Mouse (Mus musculus): ENCODE data around the gene Prnp. TPM values are rescaled to one million over a fixed set of nuclear protein-coding genes. Genes with fewer than 3 reads are reported as not detected.

The Prnp gene
- total and polyA plus RNA-seq, 2 experiments from 2014 or later: 90.6 to 139 TPM

GRCm38 (mm10) chr2:131941501-131941900 lies 31.8 kb downstream of the Prnp start:
- H3K4me1 ChIP-seq (ENCODE audit: control insufficient read depth, insufficient read depth): no peaks in the 10 kb centered on the region
- no peak; the same call in 1 of the 2 replicates for ATAC-seq (ENCODE audit: insufficient read depth, low read depth)
- H3K27me3 ChIP-seq (ENCODE audit: control insufficient read depth, insufficient read depth, low read length): no peaks in the 10 kb centered on the region
- TF ChIP-seq EP300 (IDR thresholded peaks at IDR 0.05; ENCODE audit: low read depth) (no peak), CTCF (IDR thresholded peaks at IDR 0.05; ENCODE audit: low read depth) (no peak)
- H3K9me3 ChIP-seq (replicated peaks; ENCODE audit: control insufficient read depth, low read length): no peaks in the 10 kb centered on the region
- peaks cover 16% of the 10 kb centered on the region for H3K36me3 ChIP-seq (replicated peaks; ENCODE audit: control insufficient read depth, insufficient read depth, low read length)
- no peak overlapping the region for H3K9ac ChIP-seq (replicated peaks; ENCODE audit: low read depth, low read length)
- no peak overlapping the region for H3K4me3 ChIP-seq (ENCODE audit: low read depth, low read length)
- DNase-seq (ENCODE audit: low spot score): no peak
- WGBS: 83% methylated on average over 6 of the region's 6 CpGs
- H3K4me2 ChIP-seq (ENCODE audit: low read depth, low read length): no peak overlapping the region
- H3K27ac ChIP-seq (ENCODE audit: low read depth): no peak overlapping the region

GRCm38 (mm10) chr2:131944370-131944769 lies 34.6 kb downstream of the Prnp start:
- H3K4me2 ChIP-seq (ENCODE audit: low read depth, low read length): no peak overlapping the region
- H3K4me1 ChIP-seq (ENCODE audit: control insufficient read depth, insufficient read depth): no peaks in the 10 kb centered on the region
- WGBS: 47% methylated on average over 1 of the region's 1 CpGs
- no peaks in the 10 kb centered on the region for H3K27me3 ChIP-seq (ENCODE audit: control insufficient read depth, insufficient read depth, low read length)
- H3K9me3 ChIP-seq (replicated peaks; ENCODE audit: control insufficient read depth, low read length): no peaks in the 10 kb centered on the region
- no peak for TF ChIP-seq EP300 (IDR thresholded peaks at IDR 0.05; ENCODE audit: low read depth)
- no peak for TF ChIP-seq CTCF (IDR thresholded peaks at IDR 0.05; ENCODE audit: low read depth)
- H3K36me3 ChIP-seq (replicated peaks; ENCODE audit: control insufficient read depth, insufficient read depth, low read length): no peaks in the 10 kb centered on the region
- no peak overlapping the region for H3K9ac ChIP-seq (replicated peaks; ENCODE audit: low read depth, low read length)
- ATAC-seq (ENCODE audit: insufficient read depth, low read depth) (no peak), DNase-seq (ENCODE audit: low spot score) (no peak)
- no peak overlapping the region for H3K27ac ChIP-seq (ENCODE audit: low read depth)
- no peak overlapping the region for H3K4me3 ChIP-seq (ENCODE audit: low read depth, low read length)

GRCm38 (mm10) chr2:131945225-131945624 lies 35.5 kb downstream of the Prnp start:
- no peak overlapping the region for H3K4me2 ChIP-seq (ENCODE audit: low read depth, low read length)
- H3K9ac ChIP-seq (replicated peaks; ENCODE audit: low read depth, low read length): no peak overlapping the region
- H3K9me3 ChIP-seq (replicated peaks; ENCODE audit: control insufficient read depth, low read length): no peaks in the 10 kb centered on the region
- no peaks in the 10 kb centered on the region for H3K4me1 ChIP-seq (ENCODE audit: control insufficient read depth, insufficient read depth)
- no peaks in the 10 kb centered on the region for H3K36me3 ChIP-seq (replicated peaks; ENCODE audit: control insufficient read depth, insufficient read depth, low read length)
- no peak overlapping the region for H3K4me3 ChIP-seq (ENCODE audit: low read depth, low read length)
- H3K27ac ChIP-seq (ENCODE audit: low read depth): 0 out of 2 replicates have a peak overlapping the region, but pooled peaks have one; percentile 27
- peak; percentile 47 for ATAC-seq (ENCODE audit: insufficient read depth, low read depth)
- no peak for DNase-seq (ENCODE audit: low spot score)
- WGBS: 51% methylated on average over 8 of the region's 8 CpGs
- no peak for TF ChIP-seq CTCF (IDR thresholded peaks at IDR 0.05; ENCODE audit: low read depth)
- TF ChIP-seq EP300 (IDR thresholded peaks at IDR 0.05; ENCODE audit: low read depth): no peak
- no peaks in the 10 kb centered on the region for H3K27me3 ChIP-seq (ENCODE audit: control insufficient read depth, insufficient read depth, low read length)

GRCm38 (mm10) chr2:131945765-131946164 lies 36.0 kb downstream of the Prnp start:
- H3K9me3 ChIP-seq (replicated peaks; ENCODE audit: control insufficient read depth, low read length): no peaks in the 10 kb centered on the region
- no peak for DNase-seq (ENCODE audit: low spot score)
- no peak overlapping the region for H3K9ac ChIP-seq (replicated peaks; ENCODE audit: low read depth, low read length)
- 70% methylated on average over 6 of the region's 6 CpGs for WGBS
- no peak overlapping the region for H3K27ac ChIP-seq (ENCODE audit: low read depth)
- H3K27me3 ChIP-seq (ENCODE audit: control insufficient read depth, insufficient read depth, low read length): no peaks in the 10 kb centered on the region
- H3K4me1 ChIP-seq (ENCODE audit: control insufficient read depth, insufficient read depth): 0 out of 2 replicates have a peak, but pooled peaks cover 3% of the 10 kb centered on the region
- H3K4me2 ChIP-seq (ENCODE audit: low read depth, low read length): no peak overlapping the region
- no peak overlapping the region for H3K4me3 ChIP-seq (ENCODE audit: low read depth, low read length)
- ATAC-seq (ENCODE audit: insufficient read depth, low read depth): no peak
- TF ChIP-seq EP300 (IDR thresholded peaks at IDR 0.05; ENCODE audit: low read depth): no peak
- H3K36me3 ChIP-seq (replicated peaks; ENCODE audit: control insufficient read depth, insufficient read depth, low read length): no peaks in the 10 kb centered on the region

GRCm38 (mm10) chr2:131946351-131946750 lies 36.6 kb downstream of the Prnp start:
- DNase-seq (ENCODE audit: low spot score): no peak
- 88% methylated on average over 16 of the region's 16 CpGs for WGBS
- H3K27ac ChIP-seq (ENCODE audit: low read depth): no peak overlapping the region

GRCm38 (mm10) chr2:131948156-131948555 lies 38.4 kb downstream of the Prnp start:
- DNase-seq (ENCODE audit: low spot score): no peak

More at GRCm38 (mm10) chr2:131946351-131946750, 36.6 kb downstream of the Prnp start:
- ATAC-seq (ENCODE audit: insufficient read depth, low read depth): no peak
- H3K4me1 ChIP-seq (ENCODE audit: control insufficient read depth, insufficient read depth): 0 out of 2 replicates have a peak, but pooled peaks cover 3% of the 10 kb centered on the region
- H3K4me2 ChIP-seq (ENCODE audit: low read depth, low read length): no peak overlapping the region
- no peaks in the 10 kb centered on the region for H3K9me3 ChIP-seq (replicated peaks; ENCODE audit: control insufficient read depth, low read length)
- H3K27me3 ChIP-seq (ENCODE audit: control insufficient read depth, insufficient read depth, low read length): no peaks in the 10 kb centered on the region
- TF ChIP-seq CTCF (IDR thresholded peaks at IDR 0.05; ENCODE audit: low read depth) (no peak), EP300 (IDR thresholded peaks at IDR 0.05; ENCODE audit: low read depth) (no peak)
- no peak overlapping the region for H3K9ac ChIP-seq (replicated peaks; ENCODE audit: low read depth, low read length)
- no peak overlapping the region for H3K4me3 ChIP-seq (ENCODE audit: low read depth, low read length)
- H3K36me3 ChIP-seq (replicated peaks; ENCODE audit: control insufficient read depth, insufficient read depth, low read length): no peaks in the 10 kb centered on the region

More at GRCm38 (mm10) chr2:131948156-131948555, 38.4 kb downstream of the Prnp start:
- ATAC-seq (ENCODE audit: insufficient read depth, low read depth): no peak
- H3K9ac ChIP-seq (replicated peaks; ENCODE audit: low read depth, low read length): no peak overlapping the region
- TF ChIP-seq EP300 (IDR thresholded peaks at IDR 0.05; ENCODE audit: low read depth) (no peak), CTCF (IDR thresholded peaks at IDR 0.05; ENCODE audit: low read depth) (no peak)
- no peaks in the 10 kb centered on the region for H3K36me3 ChIP-seq (replicated peaks; ENCODE audit: control insufficient read depth, insufficient read depth, low read length)
- no peak overlapping the region for H3K4me2 ChIP-seq (ENCODE audit: low read depth, low read length)
- no peak overlapping the region for H3K4me3 ChIP-seq (ENCODE audit: low read depth, low read length)
- WGBS: 81% methylated on average over 3 of the region's 3 CpGs
- no peaks in the 10 kb centered on the region for H3K9me3 ChIP-seq (replicated peaks; ENCODE audit: control insufficient read depth, low read length)
- no peaks in the 10 kb centered on the region for H3K27me3 ChIP-seq (ENCODE audit: control insufficient read depth, insufficient read depth, low read length)
- H3K27ac ChIP-seq (ENCODE audit: low read depth): no peak overlapping the region
- H3K4me1 ChIP-seq (ENCODE audit: control insufficient read depth, insufficient read depth): peaks cover 12% of the 10 kb centered on the region; the same call in 1 of the 2 replicates
